In the genomic region with DNA sequence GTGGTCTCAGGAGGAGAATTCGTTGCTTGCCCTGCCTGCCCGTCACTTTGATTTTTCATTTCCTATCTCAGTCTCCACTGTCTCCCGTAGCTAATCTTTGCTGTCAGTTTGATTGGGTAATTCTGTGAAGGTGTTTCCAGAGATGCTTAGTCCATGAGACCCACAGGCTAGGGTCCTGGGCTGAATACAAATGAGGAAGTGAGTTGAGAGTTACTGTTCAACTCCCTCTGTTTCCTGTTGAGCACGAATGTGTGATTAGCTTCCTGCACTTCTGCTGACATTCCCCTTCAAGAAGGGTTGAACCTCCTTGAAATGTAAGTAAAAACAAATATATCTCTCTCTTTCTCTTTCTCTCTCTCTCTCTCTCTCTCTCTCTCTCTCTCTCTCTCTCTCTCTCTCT, we compare ENCODE assay signal across 22 mouse cellular contexts. TPM values are rescaled to one million over a fixed set of nuclear protein-coding genes. Genes with fewer than 3 reads are reported as not detected.
DNase-seq lines count a peak whose midpoint lies in the region; ATAC-seq lines count a peak whose summit lies in the region.
"Had no signal": no experiment of that assay in that cellular context is flagged by ENCODE, and none has a peak within 500 bp of the region (broad histone marks: within the 10 kb centered on the region; RNA-seq: fewer than 3 reads in every experiment).

No protein-coding gene starts in this region.

- peak; percentile 21 for DNase-seq in 416B (ENCODE audit: low read depth)
- DNase-seq in MEL-GATA-1-ER (ENCODE audit: extremely low read depth, low read depth): peak; percentile 42
- no peak for DNase-seq in kidney, postnatal 10 days
- DNase-seq in adrenal gland, adult 8-10 months: no peak
- no peak for DNase-seq in liver
- DNase-seq in layer of hippocampus, adult 18-20 months (ENCODE audit: low spot score in 2 of 2): no peak
- DNase-seq: adrenal gland, postnatal 14 days; B cell, adult 2 months; cerebellum, adult 11-12 months; cerebellum, adult 8-10 months; cerebellum, postnatal 10 days; cerebellum, postnatal 36 days; forebrain, postnatal 0 days; gastrocnemius, postnatal 25 days; heart, adult 2 months had no signal

- ATAC-seq in granulocyte monocyte progenitor cell, adult 5-6 weeks (replicated peaks; ENCODE audit: poor library complexity, severe bottlenecking): peak; percentile 97
- ATAC-seq in megakaryocyte, adult 5-6 weeks (ENCODE audit: poor library complexity, severe bottlenecking): peak; percentile 79
- ATAC-seq: forebrain, embryonic 14.5 days; forebrain, postnatal 0 days; hindbrain, postnatal 0 days; inflammation-experienced regulatory T-cells, adult 6 months; intestine, embryonic 16.5 days; Patski had no signal

RNA-seq across cellular contexts. Expression of a gene that starts 36.4 kb away (rescaled TPM):
- 35.9 and 55.9 TPM in 2 replicates for total RNA-seq in granulocyte monocyte progenitor cell, adult 5-6 weeks (2014; fragmentation: Nextera tagmentation)
- total RNA-seq in granulocyte monocyte progenitor cell, adult 5-6 weeks (2017): 52.3 and 72.8 TPM in 2 replicates
- total RNA-seq in megakaryocyte, adult 5-6 weeks (2015): 50.2 and 54.4 TPM in 2 replicates
- total RNA-seq in megakaryocyte, adult 5-6 weeks (2017): 60.5 and 74.1 TPM in 2 replicates
- total RNA-seq in adrenal gland, adult 8-10 months (2022): 10 to 100 TPM in 3 of 4 experiments, 1 to 10 TPM in 1; 9.7 to 25.3 (median 16.9) TPM
- total RNA-seq in layer of hippocampus, adult 18-20 months (2021): 1 to 10 TPM; 5.8 to 6.7 TPM

RNA-seq across cellular contexts. Expression of a gene that starts 45.5 kb away (rescaled TPM):
- not detected in 2 replicates for total RNA-seq in granulocyte monocyte progenitor cell, adult 5-6 weeks (2014; fragmentation: Nextera tagmentation)
- 0.17 TPM in 1 of 2 replicates, not detected in the other for total RNA-seq in granulocyte monocyte progenitor cell, adult 5-6 weeks (2017)
- total RNA-seq in megakaryocyte, adult 5-6 weeks (2015): not detected in 2 replicates
- not detected in 2 replicates for total RNA-seq in megakaryocyte, adult 5-6 weeks (2017)
- total RNA-seq in adrenal gland, adult 8-10 months (2022): 10 to 100 TPM in 1 of 4 experiments, 1 to 10 TPM in 3; 2.5 to 18.0 (median 4.7) TPM
- 1 to 10 TPM; 6.8 to 6.9 TPM for total RNA-seq in layer of hippocampus, adult 18-20 months (2021)

RNA-seq across cellular contexts. Expression of a gene that starts 58.3 kb away (rescaled TPM):
- not detected in 2 replicates for total RNA-seq in granulocyte monocyte progenitor cell, adult 5-6 weeks (2014; fragmentation: Nextera tagmentation)
- not detected in 2 replicates for total RNA-seq in granulocyte monocyte progenitor cell, adult 5-6 weeks (2017)
- total RNA-seq in megakaryocyte, adult 5-6 weeks (2015): not detected in 2 replicates
- total RNA-seq in megakaryocyte, adult 5-6 weeks (2017): not detected in 2 replicates
- total RNA-seq in adrenal gland, adult 8-10 months (2022): under 1 TPM in 3 of 4 experiments, not detected in 1; 0.10 to 0.65 (median 0.62) TPM
- total RNA-seq in layer of hippocampus, adult 18-20 months (2021): under 1 TPM; 0.48 to 0.50 TPM
- total RNA-seq: gastrocnemius, postnatal 25 days; heart, adult 2 months had no signal

Comparison
In these comparisons a context has a peak if more than half of its experiments do, and no peak if none do; other contexts are left out.
1. DNase-seq: peak in 416B (single experiment) and MEL-GATA-1-ER (single experiment); none in kidney, postnatal 10 days (single experiment), adrenal gland, adult 8-10 months (single experiment), liver (single experiment) and layer of hippocampus, adult 18-20 months (0 of 2).